Mouse (Mus musculus) MEL (cell line): ENCODE data around the gene Nepro. TPM values are rescaled to one million over a fixed set of nuclear protein-coding genes. Genes with fewer than 3 reads are reported as not detected.

ENCODE experiments used
- DNase-seq: peaks from one replicate; pipeline ENCODE4 v3.0.0; 2011; ENCODE audit warnings: low read depth, low spot score
- H3K27ac ChIP-seq: 2 replicates; pipeline ENCODE4 v1.5.1; 2012; ENCODE audit warnings: low read depth, mild to moderate bottlenecking, control low read depth, low read length, moderate library complexity; ENCODE audit not compliant: control insufficient read depth
- H3K27me3 ChIP-seq, 2 experiments: fragments of 150-350 bp in 1 of 2; sonication (generic) in 1 of 2; 2 replicates each; pipeline ENCODE4 v1.6.1; 2012; ENCODE audit warnings: low read length in 2 of 2, mild to moderate bottlenecking in 2 of 2, improper control_type of control experiment in 1 of 2, moderate library complexity in 1 of 2; ENCODE audit not compliant: insufficient read depth in 2 of 2, control insufficient read depth in 1 of 2
- H3K36me3 ChIP-seq, 2 experiments: 2 replicates each; pipeline ENCODE4 v1.6.1; 2012 to 2014; ENCODE audit warnings: low read length in 2 of 2, improper control_type of control experiment in 1 of 2, inconsistent platforms in 1 of 2, mild to moderate bottlenecking in 1 of 2; ENCODE audit not compliant: insufficient read depth in 2 of 2, control insufficient read depth in 1 of 2
- H3K4me1 ChIP-seq, 2 experiments: fragments of 150-350 bp in 1 of 2; sonication (generic) in 1 of 2; 2 replicates each; pipeline ENCODE4 v1.6.1; 2012; ENCODE audit warnings: low read length in 2 of 2, improper control_type of control experiment in 1 of 2, mild to moderate bottlenecking in 1 of 2; ENCODE audit not compliant: insufficient read depth in 2 of 2, control insufficient read depth in 1 of 2
- H3K4me3 ChIP-seq, 2 experiments: fragments of 150-350 bp in 1 of 2; sonication (generic) in 1 of 2; 2 replicates each; pipeline ENCODE4 v1.5.1; 2012; ENCODE audit warnings: low read depth in 2 of 2, low read length in 2 of 2, mild to moderate bottlenecking in 2 of 2, moderate library complexity in 2 of 2, control low read depth in 1 of 2, improper control_type of control experiment in 1 of 2; ENCODE audit not compliant: control insufficient read depth in 1 of 2, insufficient read depth in 1 of 2
- H3K79me2 ChIP-seq: 2 replicates; pipeline ENCODE4 v1.6.1; 2012; ENCODE audit warnings: mild to moderate bottlenecking, low read length, moderate library complexity; ENCODE audit not compliant: control insufficient read depth, poor library complexity, insufficient read depth
- H3K9ac ChIP-seq: 2 replicates; pipeline ENCODE4 v1.6.1; 2012; ENCODE audit warnings: low read depth, mild to moderate bottlenecking, control low read depth, low read length, moderate library complexity; ENCODE audit not compliant: control insufficient read depth, poor library complexity, severe bottlenecking
- H3K9me3 ChIP-seq: fragments of 150-350 bp; sonication (generic); replicated peaks from 2 replicates; pipeline ENCODE4 v1.6.1; 2012; ENCODE audit warnings: mild to moderate bottlenecking, low read length, improper control_type of control experiment, moderate library complexity; ENCODE audit not compliant: insufficient read depth
- BHLHE40 ChIP-seq: IDR thresholded peaks from 2 replicates; pipeline ENCODE4 v1.6.1; 2012; ENCODE audit warnings: low read depth, mild to moderate bottlenecking, inconsistent platforms, low read length, improper control_type of control experiment, borderline replicate concordance
- CHD1 ChIP-seq: IDR thresholded peaks from 2 replicates; pipeline ENCODE4 v1.6.1; 2012; ENCODE audit warnings: low read depth, mild to moderate bottlenecking, inconsistent platforms, low read length, improper control_type of control experiment
- CHD2 ChIP-seq: IDR thresholded peaks from 2 replicates; pipeline ENCODE4 v1.6.1; 2011; ENCODE audit warnings: low read length, improper control_type of control experiment
- CTCF ChIP-seq, 3 experiments: IDR thresholded peaks in 2 of 3; conservative IDR thresholded peaks in 1 of 3; 2 replicates each; pipeline ENCODE4 v1.5.1; 2011 to 2012; ENCODE audit warnings: low read length in 3 of 3, low read depth in 2 of 3, mild to moderate bottlenecking in 2 of 3, improper control_type of control experiment in 1 of 3, inconsistent platforms in 1 of 3, mixed read lengths in 1 of 3, moderate library complexity in 1 of 3; ENCODE audit not compliant: control insufficient read depth in 1 of 3, insufficient read depth in 1 of 3, poor library complexity in 1 of 3, severe bottlenecking in 1 of 3
- E2F4 ChIP-seq: IDR thresholded peaks from 2 replicates; pipeline ENCODE4 v1.6.1; 2011; ENCODE audit warnings: low read depth, low read length, improper control_type of control experiment, borderline replicate concordance
- EP300 ChIP-seq, 2 experiments: IDR thresholded peaks; 2 replicates each; pipeline ENCODE4 v1.6.1; 2011; ENCODE audit warnings: improper control_type of control experiment in 2 of 2, low read length in 2 of 2, low read depth in 1 of 2, mild to moderate bottlenecking in 1 of 2
- ETS1 ChIP-seq: IDR thresholded peaks from 2 replicates; pipeline ENCODE4 v1.6.1; 2012; ENCODE audit warnings: low read depth, mild to moderate bottlenecking, inconsistent platforms, low read length, improper control_type of control experiment, moderate library complexity
- GATA1 ChIP-seq: IDR thresholded peaks from 2 replicates; pipeline ENCODE4 v1.6.1; 2011; ENCODE audit warnings: low read depth, low read length, improper control_type of control experiment
- KAT2A ChIP-seq: conservative IDR thresholded peaks from 2 replicates; pipeline ENCODE4 v1.6.1; 2012; ENCODE audit warnings: low read depth, low read length, improper control_type of control experiment, inconsistent platforms
- MAZ ChIP-seq: IDR thresholded peaks from 2 replicates; pipeline ENCODE4 v1.6.1; 2012; ENCODE audit warnings: low read depth, mild to moderate bottlenecking, inconsistent platforms, low read length, improper control_type of control experiment
- MEF2A ChIP-seq: IDR thresholded peaks from 2 replicates; pipeline ENCODE4 v1.6.1; 2014; ENCODE audit warnings: low read depth, mild to moderate bottlenecking, inconsistent platforms, low read length, improper control_type of control experiment; ENCODE audit not compliant: poor library complexity, insufficient replicate concordance, severe bottlenecking; ENCODE audit errors: extremely low read depth
- MXI1 ChIP-seq: IDR thresholded peaks from 2 replicates; pipeline ENCODE4 v1.6.1; 2011; ENCODE audit warnings: mild to moderate bottlenecking, low read depth, low read length, improper control_type of control experiment
- MYC ChIP-seq: IDR thresholded peaks from 2 replicates; pipeline ENCODE4 v1.6.1; 2011; ENCODE audit warnings: low read depth, mild to moderate bottlenecking, low read length, improper control_type of control experiment, moderate library complexity
- NELFE ChIP-seq: IDR thresholded peaks from 2 replicates; pipeline ENCODE4 v1.6.1; 2011; ENCODE audit warnings: low read depth, low read length, improper control_type of control experiment
- POLR2A ChIP-seq, 2 experiments: IDR thresholded peaks; 2 replicates each; pipeline ENCODE4 v1.6.1; 2011 to 2012; ENCODE audit warnings: low read length in 2 of 2, mild to moderate bottlenecking in 2 of 2, control low read depth in 1 of 2, improper control_type of control experiment in 1 of 2, low read depth in 1 of 2, moderate library complexity in 1 of 2; ENCODE audit not compliant: control insufficient read depth in 1 of 2, insufficient read depth in 1 of 2, poor library complexity in 1 of 2
- POLR2AphosphoS2 ChIP-seq: IDR thresholded peaks from 2 replicates; pipeline ENCODE4 v1.6.1; 2011; ENCODE audit warnings: low read length, improper control_type of control experiment
- POLR2AphosphoS5 ChIP-seq: IDR thresholded peaks from 2 replicates; pipeline ENCODE4 v1.6.1; 2012; ENCODE audit warnings: low read depth, borderline replicate concordance, mild to moderate bottlenecking, inconsistent platforms, low read length, moderate library complexity, mixed read lengths
- RCOR1 ChIP-seq: IDR thresholded peaks from 2 replicates; pipeline ENCODE4 v1.6.1; 2012; ENCODE audit warnings: low read depth, mild to moderate bottlenecking, inconsistent platforms, low read length, improper control_type of control experiment
- SIN3A ChIP-seq: IDR thresholded peaks from 2 replicates; pipeline ENCODE4 v1.6.1; 2012; ENCODE audit warnings: low read length, improper control_type of control experiment, inconsistent platforms
- TAL1 ChIP-seq: IDR thresholded peaks from 2 replicates; pipeline ENCODE4 v1.6.1; 2012; ENCODE audit warnings: mild to moderate bottlenecking, inconsistent platforms, low read length, moderate library complexity, mixed read lengths
- TBP ChIP-seq: IDR thresholded peaks from 2 replicates; pipeline ENCODE4 v1.8.0; 2011; ENCODE audit warnings: low read depth, low read length, improper control_type of control experiment
- TCF12 ChIP-seq: IDR thresholded peaks from 2 replicates; pipeline ENCODE4 v1.6.1; 2014; ENCODE audit warnings: low read depth, mild to moderate bottlenecking, inconsistent platforms, low read length, improper control_type of control experiment, moderate library complexity
- USF1 ChIP-seq: IDR thresholded peaks from 2 replicates; pipeline ENCODE4 v1.6.1; 2014; ENCODE audit warnings: low read depth, mild to moderate bottlenecking, inconsistent platforms, low read length, improper control_type of control experiment, moderate library complexity
- ZKSCAN1 ChIP-seq: IDR thresholded peaks from 2 replicates; pipeline ENCODE4 v1.6.1; 2012; ENCODE audit warnings: low read depth, mild to moderate bottlenecking, inconsistent platforms, low read length, improper control_type of control experiment, moderate library complexity
- ZMIZ1 ChIP-seq: IDR thresholded peaks from 2 replicates; pipeline ENCODE4 v1.6.1; 2012; ENCODE audit warnings: low read depth, mild to moderate bottlenecking, inconsistent platforms, low read length, improper control_type of control experiment, moderate library complexity
- polyA plus RNA-seq, 2 experiments: library from polyadenylated mRNA; stranded (reverse) in 1 of 2; unstranded in 1 of 2; fragments of >175 nt in 1 of 2; fragments of >200 nt in 1 of 2; gene quantifications; 2 replicates each; pipeline versions ENCODE4 v1.2.1 to v1.2.4; 2012; ENCODE audit warnings: low replicate concordance in 2 of 2, low read depth in 1 of 2; ENCODE audit not compliant: insufficient read length in 2 of 2, insufficient read depth in 1 of 2, missing spikeins in 1 of 2
- total RNA-seq: library from RNA; depleted of rRNA; stranded (reverse); fragments of 300-350 nt; gene quantifications from 2 replicates; pipeline ENCODE4 v1.2.3, GENCODE M21; 2012

Gene Nepro
- total and polyA plus RNA-seq, 3 experiments: 8.8 to 20.8 TPM; not detected in 1

- peaks cover 0 to 29% of the 10 kb centered on the region in 2 experiments; a peak in 2 of 4 replicates for H3K36me3 ChIP-seq
- no peaks in the 10 kb centered on the region for H3K27me3 ChIP-seq
- no peaks in the 10 kb centered on the region for H3K9me3 ChIP-seq
- no peaks in the 10 kb centered on the region for H3K79me2 ChIP-seq
- H3K4me1 ChIP-seq: peaks cover 8 to 16% of the 10 kb centered on the region in 2 experiments
- DNase-seq: peak; percentile 76
- peak overlapping the region; percentile 62 for H3K27ac ChIP-seq
- H3K4me3 ChIP-seq: no peak overlapping the region
- TF ChIP-seq KAT2A (no peak), ETS1 (peak; percentile 95), CTCF (IDR thresholded peaks at IDR 0.05 in 2 of 3, conservative IDR thresholded peaks at IDR 0.05 in 1 of 3; ENCODE audit: control insufficient read depth in 1 of 3, insufficient read depth in 1 of 3, low read depth in 2 of 3, low read length in 3 of 3, poor library complexity in 1 of 3, severe bottlenecking in 1 of 3) (no peak), ZMIZ1 (no peak), BHLHE40 (0 out of 2 replicates have a peak, but pooled peaks have one; percentile 6), TCF12 (peak; percentile 66), EP300 (IDR thresholded peaks at IDR 0.05; ENCODE audit: low read depth in 1 of 2, low read length in 2 of 2) (peak; percentile 63 to 80), ZKSCAN1 (no peak), MAZ (no peak), USF1 (no peak), MEF2A (no peak), POLR2A (IDR thresholded peaks at IDR 0.05; ENCODE audit: control insufficient read depth in 1 of 2, insufficient read depth in 1 of 2, low read depth in 1 of 2, low read length in 2 of 2, poor library complexity in 1 of 2) (no peak), RCOR1 (peak; percentile 81), TAL1 (peak; percentile 53), E2F4 (no peak), POLR2AphosphoS2 (no peak), CHD2 (no peak), GATA1 (peak; percentile 87), MXI1 (0 out of 2 replicates have a peak, but pooled peaks have one; percentile 6), POLR2AphosphoS5 (no peak), NELFE (no peak), SIN3A (0 out of 2 replicates have a peak, but pooled peaks have one; percentile 21), TBP (0 out of 2 replicates have a peak, but pooled peaks have one; percentile 31), CHD1 (no peak), MYC (no peak)
- H3K9ac ChIP-seq: peak overlapping the region; percentile 4; the same call in 1 of the 2 replicates
Observed at GRCm38 (mm10) chr16:44773673-44774072, 49.6 kb downstream of the Nepro start.
